Mouse (Mus musculus) embryonic facial prominence, embryonic 11.5 days (tissue): ENCODE data around the gene Aff3. TPM values are rescaled to one million over a fixed set of nuclear protein-coding genes. Genes with fewer than 3 reads are reported as not detected.
A peak's percentile ranks its signal among the peaks of the same experiment; 100 is the strongest.

Experiments used
- ATAC-seq: fragments of 200-750 bp; cut with Nextera tagmentation; replicated peaks from 2 replicates; pipeline ENCODE4 v1.8.0; 2017; ENCODE audit warnings: low read depth; ENCODE audit not compliant: insufficient number of reproducible peaks, low FRiP score, low TSS enrichment
- DNase-seq: peaks from one replicate; pipeline ENCODE4 v3.0.0-alpha.2; 2015; ENCODE audit warnings: low spot score
- H3K27ac ChIP-seq: fragments of 300-500 bp; sonication (generic); replicated peaks from 2 replicates; pipeline ENCODE4 v1.5.1; 2014; ENCODE audit warnings: mild to moderate bottlenecking, low read depth, low read length, control low read depth
- H3K27me3 ChIP-seq: fragments of 300-500 bp; sonication (generic); 2 replicates; pipeline ENCODE4 v1.6.1; 2014; ENCODE audit warnings: mild to moderate bottlenecking, low read length, moderate library complexity, mixed read lengths; ENCODE audit not compliant: control insufficient read depth, insufficient read depth
- H3K36me3 ChIP-seq: fragments of 300-500 bp; sonication (generic); replicated peaks from 2 replicates; pipeline ENCODE4 v1.6.1; 2014; ENCODE audit warnings: low read depth, mild to moderate bottlenecking, low read length, moderate library complexity, mixed read lengths; ENCODE audit not compliant: control insufficient read depth, insufficient read depth
- H3K4me1 ChIP-seq: fragments of 300-500 bp; sonication (generic); 2 replicates; pipeline ENCODE4 v1.6.1; 2014; ENCODE audit warnings: low read length, mixed read lengths; ENCODE audit not compliant: control insufficient read depth, insufficient read depth
- H3K4me2 ChIP-seq: fragments of 300-500 bp; sonication (generic); 2 replicates; pipeline ENCODE4 v1.6.1; 2014; ENCODE audit warnings: low read depth, mild to moderate bottlenecking, control low read depth, low read length, moderate library complexity
- H3K4me3 ChIP-seq: fragments of 300-500 bp; sonication (generic); 2 replicates; pipeline ENCODE4 v1.5.1; 2014; ENCODE audit warnings: low read depth, low read length, control low read depth
- H3K9ac ChIP-seq: fragments of 300-500 bp; sonication (generic); replicated peaks from 2 replicates; pipeline ENCODE4 v1.6.1; 2014; ENCODE audit warnings: mild to moderate bottlenecking, control low read depth, low read length
- H3K9me3 ChIP-seq: fragments of 300-500 bp; sonication (generic); replicated peaks from 2 replicates; pipeline ENCODE4 v1.6.1; 2016; ENCODE audit warnings: mild to moderate bottlenecking, low read length, inconsistent platforms, mixed read lengths; ENCODE audit not compliant: control insufficient read depth
- WGBS: fragments of 180-500 bp; shearing (Covaris S2); extraction: QIAGEN DNeasy Blood & Tissue Kit; methylation state at CpG from one replicate; pipeline ENCODE4 v1.1.7; 2014; 5-methylcytosine and 5-hydroxymethylcytosine counted together
- polyA plus RNA-seq: library from polyadenylated mRNA; unstranded; fragments of >200 nt; fragmentation: Nextera tagmentation; extraction: Ambion mirVana; gene quantifications from 2 replicates; pipeline ENCODE4 v1.2.1, GENCODE M21; 2014

Gene Aff3
- 17.1 and 17.5 TPM in 2 replicates for polyA plus RNA-seq

DNA sequence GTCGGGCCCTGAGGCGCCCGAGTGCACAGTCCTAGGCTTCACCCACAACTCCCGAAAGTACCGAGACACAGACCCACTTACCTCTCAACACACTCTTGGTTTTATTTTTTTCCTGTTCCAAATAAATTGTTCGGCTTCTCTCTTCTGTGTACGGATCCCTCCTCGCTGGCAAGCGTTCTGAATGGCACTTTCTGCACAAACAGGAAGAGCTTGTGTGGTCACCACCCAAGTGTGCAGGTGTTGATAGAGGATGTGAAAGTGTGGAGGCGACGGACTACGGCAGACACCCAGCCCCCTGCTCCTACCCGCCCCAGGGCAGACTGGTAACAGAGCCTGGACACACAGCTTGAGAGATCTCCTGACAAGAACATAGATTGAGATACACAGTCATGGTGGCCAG lies at the start of gene Aff3:
Gene Aff3, minus strand, starts transcription at position 179 of the 400 bp plus-strand sequence.
- no peak for DNase-seq

GRCm38 (mm10) chr1:38700646-38701045 lies 35.9 kb upstream of the Aff3 start:
- H3K4me1 ChIP-seq, result no peaks in the 10 kb centered on the region
- no peaks in the 10 kb centered on the region for H3K27me3 ChIP-seq
- 76% methylated on average over 6 of the region's 6 CpGs for WGBS
- H3K9me3 ChIP-seq, result no peaks in the 10 kb centered on the region
- no peak overlapping the region for H3K9ac ChIP-seq
- no peak overlapping the region for H3K4me3 ChIP-seq
- no peak overlapping the region for H3K4me2 ChIP-seq
- no peak for ATAC-seq
- no peaks in the 10 kb centered on the region for H3K36me3 ChIP-seq
- no peak for DNase-seq
- no peak overlapping the region for H3K27ac ChIP-seq

More for the DNA sequence above, at the start of gene Aff3:
- H3K27me3 ChIP-seq, result no peaks in the 10 kb centered on the region
- WGBS, result 80% methylated on average over 13 of the region's 13 CpGs
- ATAC-seq, result no peak
- H3K36me3 ChIP-seq, result no peaks in the 10 kb centered on the region
- H3K9me3 ChIP-seq, result no peaks in the 10 kb centered on the region
- H3K4me2 ChIP-seq, result no peak within 1 kb of the TSS
- no peak within 1 kb of the TSS for H3K4me3 ChIP-seq
- no peaks in the 10 kb centered on the region for H3K4me1 ChIP-seq
- H3K9ac ChIP-seq, result no peak within 1 kb of the TSS
- H3K27ac ChIP-seq, result no peak within 1 kb of the TSS

DNA sequence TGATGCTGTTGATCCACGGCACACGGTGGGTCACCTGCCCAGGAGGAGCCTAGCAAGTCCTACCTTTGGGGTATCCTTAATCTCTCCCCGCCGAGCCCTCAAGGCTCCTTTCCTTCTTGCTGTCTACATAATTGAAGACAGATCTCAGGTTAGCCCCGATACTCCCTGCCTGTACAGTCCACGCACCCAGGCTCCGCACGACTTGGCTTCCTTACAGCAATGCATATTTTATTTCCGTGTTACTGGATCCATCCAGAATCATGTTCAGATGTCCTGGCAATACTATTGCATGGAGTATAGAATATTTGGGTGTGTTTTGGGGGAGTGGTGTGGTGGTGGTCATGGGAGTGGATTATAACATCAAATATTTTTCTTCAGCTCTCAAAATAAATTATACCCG lies 34.5 kb upstream of the Aff3 start:
- Histone ChIP-seq H3K27me3 (no peaks in the 10 kb centered on the region), H3K9me3 (no peaks in the 10 kb centered on the region), H3K4me2 (no peak overlapping the region), H3K9ac (no peak overlapping the region), H3K36me3 (no peaks in the 10 kb centered on the region), H3K4me3 (no peak overlapping the region), H3K4me1 (no peaks in the 10 kb centered on the region), H3K27ac (no peak overlapping the region)
- ATAC-seq (no peak), DNase-seq (no peak)
- WGBS, result 74% methylated on average over 10 of the region's 10 CpGs

- Histone ChIP-seq H3K27me3 (no peaks in the 10 kb centered on the region), H3K4me3 (no peak overlapping the region), H3K9ac (no peak overlapping the region), H3K4me2 (no peak overlapping the region), H3K9me3 (no peaks in the 10 kb centered on the region), H3K36me3 (no peaks in the 10 kb centered on the region), H3K27ac (no peak overlapping the region), H3K4me1 (no peaks in the 10 kb centered on the region)
- no peak for ATAC-seq
- DNase-seq, result peak; percentile 10
- 50% methylated on average over 15 of the region's 15 CpGs for WGBS
Observed at GRCm38 (mm10) chr1:38695812-38696681, 31.3 kb upstream of the Aff3 start.

DNA sequence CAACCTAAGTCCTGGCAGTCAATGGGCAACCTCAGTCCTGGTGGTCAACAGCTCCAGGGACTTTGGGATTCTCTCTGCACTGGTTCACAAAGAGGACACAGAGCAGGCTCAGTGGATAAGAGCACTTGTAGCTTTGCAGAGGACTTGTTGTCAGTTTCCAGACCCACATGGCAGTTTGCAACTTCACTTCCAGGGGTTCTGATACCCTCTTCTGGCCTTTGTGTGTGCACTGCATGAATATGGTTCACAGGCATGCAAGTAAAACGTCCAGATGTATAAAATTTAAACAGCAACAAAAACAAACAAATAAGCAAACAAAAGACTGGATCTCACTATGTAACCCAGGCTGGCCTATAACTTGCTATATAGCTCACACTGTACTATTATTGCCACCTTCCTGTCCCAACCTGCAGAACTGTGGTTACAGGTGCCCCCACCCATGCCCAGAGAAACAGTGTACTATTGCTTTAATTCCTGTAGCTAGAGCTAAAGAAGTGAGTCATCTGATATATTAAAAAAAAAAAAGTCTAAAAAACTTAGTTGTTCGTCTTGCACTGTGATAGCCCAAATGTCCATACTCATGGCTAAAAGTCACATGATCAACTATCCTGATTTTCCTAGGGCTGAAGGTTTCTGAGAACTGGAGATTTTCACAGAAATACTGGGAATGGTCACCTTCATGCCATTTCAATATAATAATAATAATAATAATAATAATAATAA lies 30.5 kb upstream of the Aff3 start:
- ATAC-seq (no peak), DNase-seq (no peak)
- Histone ChIP-seq H3K9me3 (no peaks in the 10 kb centered on the region), H3K4me2 (no peak overlapping the region), H3K36me3 (no peaks in the 10 kb centered on the region), H3K27me3 (no peaks in the 10 kb centered on the region), H3K4me1 (no peaks in the 10 kb centered on the region), H3K4me3 (no peak overlapping the region), H3K27ac (no peak overlapping the region), H3K9ac (no peak overlapping the region)
- 75% methylated on average over 2 of the region's 2 CpGs for WGBS

DNA sequence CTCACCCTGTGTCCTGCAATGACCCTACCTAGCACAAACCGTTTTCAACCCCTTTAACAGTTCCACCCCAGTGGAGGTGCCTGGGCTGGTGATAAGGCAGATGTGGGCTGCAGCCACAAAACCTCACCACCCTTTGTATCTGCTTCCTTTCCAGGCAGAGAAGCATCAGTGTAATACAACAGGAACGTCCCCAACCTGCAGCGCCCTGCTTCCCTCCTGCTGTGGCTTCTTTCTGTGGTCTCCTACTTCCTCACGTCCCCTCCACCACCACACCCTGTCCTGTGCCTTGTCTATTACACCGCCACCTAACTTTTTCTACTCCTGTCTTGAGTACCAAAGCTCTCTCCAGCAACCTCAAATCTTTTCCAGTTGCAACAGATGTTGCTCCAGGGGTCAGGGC lies 29.4 kb upstream of the Aff3 start:
- no peak overlapping the region for H3K9ac ChIP-seq
- H3K9me3 ChIP-seq, result no peaks in the 10 kb centered on the region
- no peaks in the 10 kb centered on the region for H3K27me3 ChIP-seq
- H3K4me2 ChIP-seq, result no peak overlapping the region
- DNase-seq (no peak), ATAC-seq (no peak)
- H3K4me3 ChIP-seq, result no peak overlapping the region
- H3K4me1 ChIP-seq, result no peaks in the 10 kb centered on the region
- no peaks in the 10 kb centered on the region for H3K36me3 ChIP-seq
- no peak overlapping the region for H3K27ac ChIP-seq
- 65% methylated on average over 5 of the region's 5 CpGs for WGBS

DNA sequence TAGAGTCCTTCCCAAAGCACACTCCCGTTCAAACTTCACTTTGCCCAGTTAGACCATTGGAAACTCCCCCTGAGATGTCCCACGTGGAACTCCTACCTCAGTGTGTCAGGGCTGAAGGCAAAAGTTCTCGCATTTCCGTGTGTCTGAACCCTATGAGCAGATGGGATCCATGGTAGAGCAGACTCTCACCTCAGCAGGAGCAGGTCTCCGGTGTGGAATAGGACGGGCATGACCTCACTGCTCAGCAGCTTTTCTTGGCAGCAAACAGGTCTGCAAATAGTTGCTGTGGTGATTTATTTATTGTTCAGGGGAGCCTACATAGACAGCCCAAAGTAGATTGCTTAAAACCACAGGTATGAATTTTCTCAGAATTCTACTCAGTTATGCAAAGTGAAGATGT lies 25.7 kb upstream of the Aff3 start:
- no peak for ATAC-seq
- no peak for DNase-seq
- no peak overlapping the region for H3K4me2 ChIP-seq
- H3K9me3 ChIP-seq, result no peaks in the 10 kb centered on the region
- no peak overlapping the region for H3K4me3 ChIP-seq
- no peak overlapping the region for H3K9ac ChIP-seq
- no peak overlapping the region for H3K27ac ChIP-seq
- no peaks in the 10 kb centered on the region for H3K36me3 ChIP-seq
- no peaks in the 10 kb centered on the region for H3K4me1 ChIP-seq
- 84% methylated on average over 6 of the region's 6 CpGs for WGBS
- H3K27me3 ChIP-seq, result no peaks in the 10 kb centered on the region

- no peak overlapping the region for H3K9ac ChIP-seq
- no peak overlapping the region for H3K4me3 ChIP-seq
- WGBS, result 46% methylated on average over 5 of the region's 5 CpGs
- DNase-seq (peak; percentile 68), ATAC-seq (no peak)
- no peak overlapping the region for H3K27ac ChIP-seq
- no peak overlapping the region for H3K4me2 ChIP-seq
- H3K4me1 ChIP-seq, result no peaks in the 10 kb centered on the region
- H3K36me3 ChIP-seq, result no peaks in the 10 kb centered on the region
- no peaks in the 10 kb centered on the region for H3K27me3 ChIP-seq
- H3K9me3 ChIP-seq, result no peaks in the 10 kb centered on the region
Observed at GRCm38 (mm10) chr1:38688216-38688615, 23.5 kb upstream of the Aff3 start.
